Mouse (Mus musculus): ENCODE measurements at regions not wholly inside any gene's neighbourhood (a gene's known extent, or its start where the extent isn't known, plus 50 kb on each side); places are given as distances from the start of the nearest gene placed in this dataset.
A peak's percentile ranks its signal among the peaks of the same experiment; 100 is the strongest.

GRCm38 (mm10) chr5:106789136-106789535 is 92.0 kb upstream of the Zfp644 start:
- H3K4me3 ChIP-seq (ENCODE audit: insufficient read depth, low read length) = no peak overlapping the region
- no peak overlapping the region for H3K27ac ChIP-seq (ENCODE audit: insufficient read depth, low read length)
- peaks cover 1% of the 10 kb centered on the region; the same call in 1 of the 2 replicates for H3K4me1 ChIP-seq (ENCODE audit: control insufficient read depth, insufficient read depth, low read length)
- TF ChIP-seq POLR2A (IDR thresholded peaks at IDR 0.05; ENCODE audit: extremely low read depth, insufficient read depth, low read length) = no peak
- TF ChIP-seq CTCF (IDR thresholded peaks at IDR 0.05; ENCODE audit: extremely low read depth, insufficient read depth, low read length) = no peak

GRCm38 (mm10) chr5:106785065-106785464 is 88.0 kb upstream of the Zfp644 start:
- H3K4me1 ChIP-seq (ENCODE audit: control insufficient read depth, insufficient read depth, low read length) = peaks cover 1% of the 10 kb centered on the region; the same call in 1 of the 2 replicates
- H3K4me3 ChIP-seq (ENCODE audit: insufficient read depth, low read length) = no peak overlapping the region
- no peak overlapping the region for H3K27ac ChIP-seq (ENCODE audit: insufficient read depth, low read length)
- TF ChIP-seq CTCF (IDR thresholded peaks at IDR 0.05; ENCODE audit: extremely low read depth, insufficient read depth, low read length) (0 out of 2 replicates have a peak, but pooled peaks have one; percentile 1), POLR2A (IDR thresholded peaks at IDR 0.05; ENCODE audit: extremely low read depth, insufficient read depth, low read length) (no peak)

- Histone ChIP-seq H3K4me1 (ENCODE audit: control insufficient read depth, insufficient read depth, low read length) (peaks cover 1% of the 10 kb centered on the region; the same call in 1 of the 2 replicates), H3K27ac (ENCODE audit: insufficient read depth, low read length) (no peak overlapping the region), H3K4me3 (ENCODE audit: insufficient read depth, low read length) (no peak overlapping the region)
- TF ChIP-seq POLR2A (IDR thresholded peaks at IDR 0.05; ENCODE audit: extremely low read depth, insufficient read depth, low read length) (no peak), CTCF (IDR thresholded peaks at IDR 0.05; ENCODE audit: extremely low read depth, insufficient read depth, low read length) (no peak)
Observed at GRCm38 (mm10) chr5:106783864-106784609, 87.0 kb upstream of the Zfp644 start.

- no peak for TF ChIP-seq CTCF (IDR thresholded peaks at IDR 0.05; ENCODE audit: extremely low read depth, insufficient read depth, low read length)
- Histone ChIP-seq H3K4me1 (ENCODE audit: control insufficient read depth, insufficient read depth, low read length) (peaks cover 1% of the 10 kb centered on the region; the same call in 1 of the 2 replicates), H3K4me3 (ENCODE audit: insufficient read depth, low read length) (no peak overlapping the region), H3K27ac (ENCODE audit: insufficient read depth, low read length) (no peak overlapping the region)
Observed at GRCm38 (mm10) chr5:106780749-106781148, 83.7 kb upstream of the Zfp644 start.

GRCm38 (mm10) chr5:106778176-106778781 is 81.2 kb upstream of the Zfp644 start:
- H3K27ac ChIP-seq (ENCODE audit: insufficient read depth, low read length) = no peak overlapping the region
- no peaks in the 10 kb centered on the region for H3K4me1 ChIP-seq (ENCODE audit: control insufficient read depth, insufficient read depth, low read length)
- H3K4me3 ChIP-seq (ENCODE audit: insufficient read depth, low read length) = no peak overlapping the region
- TF ChIP-seq POLR2A (IDR thresholded peaks at IDR 0.05; ENCODE audit: extremely low read depth, insufficient read depth, low read length) (no peak), CTCF (IDR thresholded peaks at IDR 0.05; ENCODE audit: extremely low read depth, insufficient read depth, low read length) (no peak)

GRCm38 (mm10) chr5:106775010-106775693 is 78.1 kb upstream of the Zfp644 start:
- Histone ChIP-seq H3K27ac (ENCODE audit: insufficient read depth, low read length) (no peak overlapping the region), H3K4me1 (ENCODE audit: control insufficient read depth, insufficient read depth, low read length) (no peaks in the 10 kb centered on the region)

GRCm38 (mm10) chr5:106773201-106773934 is 76.3 kb upstream of the Zfp644 start:
- Histone ChIP-seq H3K4me1 (ENCODE audit: control insufficient read depth, insufficient read depth, low read length) (no peaks in the 10 kb centered on the region), H3K4me3 (ENCODE audit: insufficient read depth, low read length) (no peak overlapping the region), H3K27ac (ENCODE audit: insufficient read depth, low read length) (no peak overlapping the region)
- TF ChIP-seq CTCF (IDR thresholded peaks at IDR 0.05; ENCODE audit: extremely low read depth, insufficient read depth, low read length) = no peak

More at GRCm38 (mm10) chr5:106775010-106775693, 78.1 kb upstream of the Zfp644 start:
- H3K4me3 ChIP-seq (ENCODE audit: insufficient read depth, low read length) = no peak overlapping the region
- no peak for TF ChIP-seq CTCF (IDR thresholded peaks at IDR 0.05; ENCODE audit: extremely low read depth, insufficient read depth, low read length)
- TF ChIP-seq POLR2A (IDR thresholded peaks at IDR 0.05; ENCODE audit: extremely low read depth, insufficient read depth, low read length) = no peak

- H3K4me1 ChIP-seq (ENCODE audit: control insufficient read depth, insufficient read depth, low read length) = no peaks in the 10 kb centered on the region
- H3K4me3 ChIP-seq (ENCODE audit: insufficient read depth, low read length) = no peak overlapping the region
- no peak for TF ChIP-seq CTCF (IDR thresholded peaks at IDR 0.05; ENCODE audit: extremely low read depth, insufficient read depth, low read length)
- no peak for TF ChIP-seq POLR2A (IDR thresholded peaks at IDR 0.05; ENCODE audit: extremely low read depth, insufficient read depth, low read length)
- H3K27ac ChIP-seq (ENCODE audit: insufficient read depth, low read length) = no peak overlapping the region
Observed at GRCm38 (mm10) chr5:106771029-106771428, 73.9 kb upstream of the Zfp644 start.

GRCm38 (mm10) chr5:106765335-106765734 is 68.2 kb upstream of the Zfp644 start:
- Histone ChIP-seq H3K27ac (ENCODE audit: insufficient read depth, low read length) (no peak overlapping the region), H3K4me3 (ENCODE audit: insufficient read depth, low read length) (no peak overlapping the region)
- TF ChIP-seq POLR2A (IDR thresholded peaks at IDR 0.05; ENCODE audit: extremely low read depth, insufficient read depth, low read length) (no peak), CTCF (IDR thresholded peaks at IDR 0.05; ENCODE audit: extremely low read depth, insufficient read depth, low read length) (no peak)

More at GRCm38 (mm10) chr5:106765335-106765734, 68.2 kb upstream of the Zfp644 start:
- H3K4me1 ChIP-seq (ENCODE audit: control insufficient read depth, insufficient read depth, low read length) = peaks cover 2% of the 10 kb centered on the region

All from cortical plate, adult 2 months (tissue).